Mouse (Mus musculus) heart, postnatal 0 days (tissue): ENCODE data around the gene Hoga1.

ENCODE experiments used
- CTCF ChIP-seq: IDR thresholded peaks from 2 replicates; pipeline ENCODE4 v1.5.1; 2016; ENCODE audit warnings: antibody characterized with exemption, control low read depth, low read depth
- EP300 ChIP-seq: IDR thresholded peaks from 2 replicates; pipeline ENCODE4 v1.6.1; 2016; ENCODE audit warnings: antibody characterized with exemption, low read depth

- TF ChIP-seq CTCF (no peak), EP300 (no peak)
Measured at GRCm38 (mm10) chr19:42085690-42086089, 40.3 kb downstream of the Hoga1 start.
